Mouse (Mus musculus): ENCODE results near the gene Ift81. TPM values are rescaled to one million over a fixed set of nuclear protein-coding genes. Genes with fewer than 3 reads are reported as not detected.

Ift81 gene
- polyA plus RNA-seq (2014; fragmentation: Illumina TruSeq; extraction: RNeasy Lipid Tissue Mini Kit (QIAGEN cat#74804); ENCODE audit: low read depth, low replicate concordance): 17.9 TPM

DNA sequence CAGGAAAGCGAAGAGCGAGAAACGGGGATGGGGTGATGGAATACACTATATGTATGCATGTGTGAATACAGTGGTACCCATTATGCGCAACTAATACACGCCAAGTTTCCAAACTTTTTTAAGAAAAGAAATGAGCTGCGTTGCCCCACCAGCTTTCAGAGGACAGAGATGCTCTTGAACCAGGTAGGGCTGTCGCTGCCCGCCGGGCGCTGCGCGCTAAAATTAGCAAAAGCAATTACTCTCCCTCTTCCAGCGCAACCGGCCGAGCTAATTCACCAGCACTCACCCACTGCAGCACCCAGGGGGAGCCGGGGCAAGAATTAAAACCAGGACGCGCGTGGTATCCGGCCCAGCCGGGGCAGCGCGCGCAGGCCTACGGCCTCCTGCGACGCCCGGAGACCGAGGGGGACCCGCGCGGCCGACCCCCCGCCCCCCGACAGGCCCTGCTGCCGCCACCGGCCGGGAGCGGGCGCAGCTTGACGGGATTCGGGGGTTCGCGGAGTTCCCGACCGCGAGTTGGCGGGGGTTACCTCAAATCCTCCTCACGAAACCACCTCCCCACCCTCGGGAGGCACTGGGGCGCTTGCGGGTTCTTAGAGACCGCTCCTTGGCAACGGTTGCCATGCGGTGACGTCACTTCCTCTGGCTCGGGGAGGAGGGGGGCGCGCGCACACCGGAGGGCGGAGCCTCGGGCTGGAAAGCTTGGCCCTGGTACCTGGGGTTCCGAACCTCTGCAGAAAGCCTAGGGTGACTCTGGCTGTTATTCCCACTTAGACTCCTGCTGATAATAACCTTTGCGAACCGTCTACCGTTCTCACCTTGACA lies at the start of gene Ift81:
Ift81 (minus strand) TSS at position 611 of the 825 bp plus-strand sequence.

DNA sequence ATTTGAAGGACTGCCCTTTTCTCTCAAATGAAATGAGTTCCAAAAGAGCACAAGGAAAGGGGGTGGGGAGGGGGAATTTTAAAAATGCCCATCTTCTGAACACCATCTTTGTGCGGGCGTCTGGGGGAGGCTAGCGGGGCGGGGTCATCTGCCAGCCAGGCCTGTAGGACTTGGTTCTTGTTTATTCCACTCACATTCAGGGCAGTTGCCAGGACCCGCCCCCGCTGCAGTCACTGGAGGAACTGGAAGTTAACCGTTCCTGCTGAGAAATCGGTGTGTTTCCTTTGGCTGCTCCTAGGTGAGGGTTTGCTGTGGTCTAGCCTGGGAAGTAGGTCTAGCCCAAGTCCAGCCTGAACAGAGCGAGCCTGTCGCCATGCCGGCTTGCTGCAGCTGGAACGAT lies 29.4 kb upstream of the Ift81 start, which contains the start of gene P2rx7:
P2rx7 (plus strand) TSS at position 211 of the 400 bp plus-strand sequence.

DNA sequence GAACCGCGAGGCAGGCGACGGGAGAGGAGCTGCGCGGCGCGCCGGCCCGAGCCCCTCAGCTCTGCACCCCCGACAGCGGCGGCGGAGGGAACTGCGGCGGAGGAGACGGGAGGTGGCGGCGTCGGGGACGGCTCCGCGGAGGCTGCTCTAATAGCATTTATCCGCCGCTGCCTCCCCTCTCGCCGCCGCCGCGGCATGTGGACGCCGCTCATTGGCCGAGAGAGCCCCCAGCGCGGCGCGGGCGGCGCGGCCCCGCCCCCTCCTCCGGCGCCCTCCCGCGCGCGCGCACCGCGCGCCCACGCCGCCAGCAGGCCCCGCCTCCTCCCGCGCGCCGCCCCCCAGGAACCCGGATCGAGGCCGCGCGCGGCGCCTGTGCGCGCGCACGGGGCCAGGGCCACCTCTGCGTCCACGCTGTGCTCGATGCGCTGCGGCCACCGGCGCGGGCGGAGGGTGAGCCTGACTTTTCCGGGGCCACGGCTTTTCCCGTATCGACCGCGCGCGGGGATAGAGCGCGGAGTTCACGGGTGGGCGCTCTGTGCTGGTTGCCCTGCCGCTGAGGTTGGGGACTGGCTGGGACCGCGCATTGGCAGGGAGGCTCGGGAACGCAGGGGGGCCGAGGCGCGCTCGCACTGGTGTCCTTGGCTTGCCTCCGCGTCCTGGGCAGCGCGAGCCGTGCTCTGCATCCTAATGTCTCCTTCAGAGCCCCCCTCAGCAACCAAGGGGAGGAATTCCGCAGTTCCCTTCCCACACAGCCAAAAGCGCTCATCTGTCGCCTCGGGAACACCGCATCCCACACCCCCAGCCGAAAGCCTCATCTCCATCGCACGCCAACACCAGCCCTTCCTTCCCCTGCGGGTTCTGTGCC lies 112.0 kb downstream of the Ift81 start, which contains the start of gene Atp2a2:
Atp2a2 (minus strand) TSS at position 149 of the 865 bp plus-strand sequence.

Other genes with a start within 250 kb of the Ift81 start
- gene Gpn3, start 242.6 kb downstream of the Ift81 start, polyA plus RNA-seq (2014; fragmentation: Illumina TruSeq; extraction: RNeasy Lipid Tissue Mini Kit (QIAGEN cat#74804); ENCODE audit: low read depth, low replicate concordance): 21.3 TPM
- 3.8 TPM for gene Fam216a, start 242.2 kb downstream of the Ift81 start, polyA plus RNA-seq (2014; fragmentation: Illumina TruSeq; extraction: RNeasy Lipid Tissue Mini Kit (QIAGEN cat#74804); ENCODE audit: low read depth, low replicate concordance)
- 230 TPM for gene Arpc3, start 222.6 kb downstream of the Ift81 start, polyA plus RNA-seq (2014; fragmentation: Illumina TruSeq; extraction: RNeasy Lipid Tissue Mini Kit (QIAGEN cat#74804); ENCODE audit: low read depth, low replicate concordance)
- 6.6 TPM for gene Anapc7, start 192.8 kb downstream of the Ift81 start, polyA plus RNA-seq (2014; fragmentation: Illumina TruSeq; extraction: RNeasy Lipid Tissue Mini Kit (QIAGEN cat#74804); ENCODE audit: low read depth, low replicate concordance)
- 193 TPM for gene Atp2a2, start 112.3 kb downstream of the Ift81 start, polyA plus RNA-seq (2014; fragmentation: Illumina TruSeq; extraction: RNeasy Lipid Tissue Mini Kit (QIAGEN cat#74804); ENCODE audit: low read depth, low replicate concordance)
- 8.0 TPM for gene P2rx7, start 29.4 kb upstream of the Ift81 start, polyA plus RNA-seq (2014; fragmentation: Illumina TruSeq; extraction: RNeasy Lipid Tissue Mini Kit (QIAGEN cat#74804); ENCODE audit: low read depth, low replicate concordance)
- 69.1 TPM for gene P2rx4, start 93.0 kb upstream of the Ift81 start, polyA plus RNA-seq (2014; fragmentation: Illumina TruSeq; extraction: RNeasy Lipid Tissue Mini Kit (QIAGEN cat#74804); ENCODE audit: low read depth, low replicate concordance)
- 4.6 TPM for gene Camkk2, start 164.9 kb upstream of the Ift81 start, polyA plus RNA-seq (2014; fragmentation: Illumina TruSeq; extraction: RNeasy Lipid Tissue Mini Kit (QIAGEN cat#74804); ENCODE audit: low read depth, low replicate concordance)
- 159 TPM for gene Anapc5, start 206.8 kb upstream of the Ift81 start, polyA plus RNA-seq (2014; fragmentation: Illumina TruSeq; extraction: RNeasy Lipid Tissue Mini Kit (QIAGEN cat#74804); ENCODE audit: low read depth, low replicate concordance)
- 10.4 TPM for gene Rnf34, start 235.5 kb upstream of the Ift81 start, polyA plus RNA-seq (2014; fragmentation: Illumina TruSeq; extraction: RNeasy Lipid Tissue Mini Kit (QIAGEN cat#74804); ENCODE audit: low read depth, low replicate concordance)

Measured in sigmoid colon, adult 10 weeks (tissue).